Comparison of ENCODE assay signal across 20 mouse cellular contexts in genomic region chr17:68758936-68759335, GRCm38 (mm10).
"Had no signal": no experiment of that assay in that cellular context is flagged by ENCODE, and none has a peak within 500 bp of the region (broad histone marks: within the 10 kb centered on the region; RNA-seq: fewer than 3 reads in every experiment).

No protein-coding gene starts in this region.

- ATAC-seq: intestine, embryonic 16.5 days; liver, embryonic 12.5 days; midbrain, embryonic 13.5 days; midbrain, embryonic 16.5 days had no signal

- H3K27ac ChIP-seq: limb, embryonic 10.5 days; limb, embryonic 13.5 days; liver, embryonic 12.5 days; liver, embryonic 15.5 days; lung, embryonic 15.5 days; midbrain, embryonic 10.5 days; midbrain, embryonic 13.5 days had no signal

- H3K4me3 ChIP-seq: limb, embryonic 10.5 days; limb, embryonic 13.5 days; liver, embryonic 12.5 days; liver, embryonic 15.5 days; lung, embryonic 15.5 days; megakaryocyte, embryonic 14.5 days; midbrain, embryonic 10.5 days; midbrain, embryonic 13.5 days had no signal

- DNase-seq: kidney, adult 18-20 months; kidney, adult 9 months; kidney, postnatal 14 days; kidney, postnatal 4 days; liver; lung, adult 18-20 months; lung, postnatal 10 days; lung, postnatal 36 days; thymus, adult 2 months; thymus, postnatal 14 days had no signal
